Mouse (Mus musculus) NIH3T3 (cell line): ENCODE data around the gene Gm29609.

Experiments used
- DNase-seq: peaks from one replicate; pipeline ENCODE4 v3.0.0-alpha.2; 2012; ENCODE audit warnings: low read depth

Gm29609 gene

DNA sequence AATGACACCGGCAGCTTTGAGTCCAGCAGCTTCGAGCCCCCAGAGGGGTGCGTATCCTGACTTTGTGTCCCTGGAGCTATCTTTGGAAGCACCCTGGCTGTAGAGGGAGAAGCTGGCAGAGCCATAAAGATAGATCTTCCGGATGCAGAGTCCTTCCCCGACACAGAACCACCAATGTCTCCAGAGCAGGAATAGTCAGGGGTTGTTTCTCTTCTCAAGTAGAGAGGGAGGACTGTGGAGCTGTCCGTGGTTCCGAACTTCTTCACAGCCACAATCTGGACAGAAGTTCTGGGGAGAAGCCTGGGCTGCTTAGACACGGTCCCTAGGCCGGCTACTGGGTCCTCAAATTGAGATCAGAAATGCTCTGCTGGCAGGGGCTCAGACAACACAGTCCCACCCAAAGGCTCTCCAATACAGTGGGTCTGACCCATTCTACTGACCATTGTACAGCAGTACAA lies 40.7 kb downstream of the Gm29609 start:
- peak; percentile 68 for DNase-seq

DNA sequence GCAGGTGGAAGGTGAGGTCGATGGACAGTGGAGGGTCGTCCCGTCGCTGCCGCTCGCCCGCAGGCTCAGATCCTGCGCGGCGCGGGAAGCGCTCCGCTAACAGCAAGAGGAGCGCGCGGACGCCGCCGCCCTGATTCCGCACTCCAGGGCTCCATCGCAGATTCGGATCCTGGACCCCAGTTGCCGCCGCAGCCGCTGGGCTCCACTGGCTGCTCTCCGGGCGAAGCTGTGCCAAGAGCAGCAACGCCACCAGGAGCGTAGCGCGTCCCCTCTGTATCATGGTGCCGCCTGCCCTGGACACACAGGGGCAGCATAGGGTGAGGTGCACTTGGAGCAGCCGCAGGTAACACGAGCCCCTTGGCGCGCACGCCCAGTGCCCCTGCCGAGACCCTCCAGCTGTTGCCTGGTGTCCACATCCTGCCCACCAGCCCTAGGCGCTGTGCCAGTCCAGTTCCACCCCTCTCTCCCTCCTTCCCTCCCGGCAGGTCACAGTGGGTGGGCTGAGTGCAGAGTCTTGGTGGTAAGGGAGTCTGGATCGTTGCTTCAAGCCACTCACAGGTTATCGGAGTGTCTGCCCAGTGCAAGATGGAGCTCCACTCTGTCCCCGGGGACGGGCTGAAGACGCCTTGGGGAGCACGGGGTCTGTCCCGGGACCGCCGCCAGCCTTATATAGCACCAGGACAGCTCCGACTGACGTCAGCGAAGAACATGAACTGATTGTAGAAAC lies 41.3 kb downstream of the Gm29609 start, which contains the start of gene Ucn:
Gene Ucn (minus strand): TSS at position 589 of the 727 bp plus-strand sequence.
- no peak for DNase-seq

DNA sequence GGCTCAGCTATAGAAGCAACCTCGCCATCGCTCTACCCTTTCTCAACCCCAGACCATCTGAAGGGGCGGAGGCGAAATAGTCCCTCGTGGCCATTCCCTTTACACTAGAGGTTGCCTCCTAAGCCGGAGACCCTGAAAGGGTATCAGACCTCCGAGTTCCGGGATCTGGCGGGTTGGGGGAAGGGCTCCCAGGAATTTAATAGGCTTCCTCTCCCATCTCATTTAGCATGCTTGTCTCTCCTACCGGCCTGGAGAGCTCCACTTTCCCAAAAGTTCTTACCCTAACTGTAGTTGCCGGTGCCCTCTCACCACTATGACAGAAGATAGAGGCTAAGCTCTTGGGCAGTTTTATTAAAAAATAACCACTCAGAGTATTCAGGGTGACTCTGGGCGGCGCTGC lies 42.1 kb downstream of the Gm29609 start:
- no peak for DNase-seq

DNA sequence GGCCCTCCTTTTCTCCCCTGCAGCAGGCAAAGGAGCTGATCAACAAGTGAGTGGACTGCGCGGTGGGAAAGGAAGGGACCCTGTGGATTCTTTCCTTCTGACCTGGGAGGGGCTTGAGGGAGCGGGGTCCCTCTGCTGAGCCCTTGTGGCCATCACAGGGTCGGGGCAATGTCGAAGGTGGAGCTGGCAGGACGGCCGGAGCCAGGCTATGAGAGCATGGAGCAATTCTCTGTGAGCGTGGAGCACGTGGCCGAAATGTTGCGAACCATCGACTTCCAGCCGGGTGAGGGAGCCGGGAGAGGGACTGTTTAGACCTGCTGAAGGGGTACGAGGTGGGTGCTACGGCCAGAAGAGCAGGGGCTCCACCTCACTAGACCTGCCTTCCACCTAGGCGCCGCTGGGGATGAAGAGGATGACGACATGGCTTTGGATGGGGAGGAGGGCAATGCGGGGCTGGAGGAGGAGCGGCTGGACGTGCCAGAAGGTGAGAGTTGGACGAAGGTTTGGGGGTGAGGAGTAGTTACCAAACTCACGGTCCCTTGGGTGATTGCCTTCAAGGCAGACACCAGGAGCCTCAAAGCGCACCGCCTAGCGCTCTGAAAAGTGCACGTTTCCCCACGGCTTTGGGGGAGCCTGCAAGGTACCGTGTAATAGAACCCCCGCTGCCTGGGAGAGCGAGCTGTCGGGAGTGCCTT lies 42.8 kb downstream of the Gm29609 start:
- no peak for DNase-seq

GRCm38 (mm10) chr5:31126050-31126449 lies 53.7 kb downstream of the Gm29609 start:
- DNase-seq, result peak; percentile 32

DNA sequence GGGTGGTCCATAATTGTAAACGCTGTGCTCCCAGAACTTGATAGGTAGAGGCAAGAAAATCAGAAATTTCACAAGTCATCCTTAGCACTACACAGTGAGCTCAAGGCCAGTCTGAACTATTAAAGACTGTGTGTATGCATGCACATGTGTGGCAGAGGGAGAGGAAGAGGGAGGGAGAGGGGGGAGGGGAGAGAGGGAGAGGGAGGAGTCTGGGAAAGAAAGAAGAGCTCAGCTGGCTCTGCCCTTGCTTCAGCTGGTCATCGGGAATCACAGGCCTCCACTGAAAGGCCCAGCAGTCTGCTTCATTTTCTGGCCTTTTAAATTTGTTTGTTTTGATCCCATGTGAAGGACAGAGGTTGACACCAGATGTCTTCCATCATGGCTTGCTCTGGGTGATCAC lies 56.2 kb downstream of the Gm29609 start:
- DNase-seq, result peak; percentile 56

DNA sequence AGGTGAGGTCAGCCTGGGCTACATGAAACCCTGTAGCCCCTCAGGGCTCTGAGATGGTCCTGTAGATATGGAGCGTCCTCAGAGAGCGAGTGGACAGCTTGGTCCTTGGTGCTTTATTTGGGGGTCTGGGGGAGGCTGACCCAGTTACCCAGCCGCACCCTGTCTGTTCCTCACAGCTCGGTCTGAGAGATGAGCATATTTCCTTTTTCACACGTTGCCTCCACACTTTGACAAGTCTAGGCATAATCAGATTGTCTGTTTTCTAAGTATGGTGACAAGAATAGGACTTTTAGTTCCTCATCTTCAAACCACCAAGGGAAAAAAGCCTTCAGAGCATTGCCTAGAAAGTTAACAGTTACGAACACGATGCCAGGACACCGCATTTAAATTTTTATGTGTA lies 58.6 kb downstream of the Gm29609 start:
- no peak for DNase-seq

DNA sequence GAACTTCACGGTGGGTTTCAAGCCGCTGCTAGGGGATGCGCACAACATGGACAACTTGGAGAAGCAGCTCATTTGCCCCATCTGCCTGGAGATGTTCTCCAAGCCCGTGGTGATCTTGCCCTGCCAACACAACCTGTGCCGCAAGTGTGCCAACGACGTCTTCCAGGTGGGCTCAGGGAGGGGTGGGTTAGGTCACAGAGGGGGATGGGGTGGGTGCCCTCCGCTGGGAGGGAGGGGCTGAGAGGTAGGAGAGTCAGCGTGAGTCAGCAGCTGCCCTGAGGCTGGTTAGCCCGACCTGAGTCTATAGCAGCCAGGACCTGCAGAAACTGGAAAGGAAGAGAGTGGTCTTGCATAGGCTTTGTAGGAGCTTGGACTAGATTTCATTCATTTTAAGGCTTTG lies 62.8 kb downstream of the Gm29609 start:
- no peak for DNase-seq

DNA sequence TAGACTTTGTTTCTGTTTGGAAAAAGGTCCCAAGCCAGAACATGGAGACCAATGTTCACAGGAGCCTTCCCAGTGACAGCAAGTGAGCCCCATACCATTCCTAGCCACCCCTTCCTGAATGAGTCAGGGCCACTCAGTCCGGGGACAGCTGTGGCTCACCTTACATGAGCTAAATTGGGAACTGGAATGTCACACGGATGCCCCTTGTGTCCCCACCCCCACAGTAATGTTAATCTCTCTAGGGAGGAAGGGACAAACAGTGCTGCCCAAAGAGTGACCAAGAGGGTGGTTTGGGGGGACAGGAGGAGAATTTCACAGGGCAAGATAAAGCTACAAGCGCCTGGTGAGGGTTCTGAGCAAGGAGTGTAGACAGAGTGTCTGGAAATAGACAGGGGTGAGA lies 63.4 kb downstream of the Gm29609 start, which contains the start of gene Trim54:
Gene Trim54 (plus strand): TSS at position 359 of the 400 bp plus-strand sequence.
- DNase-seq, result no peak

DNA sequence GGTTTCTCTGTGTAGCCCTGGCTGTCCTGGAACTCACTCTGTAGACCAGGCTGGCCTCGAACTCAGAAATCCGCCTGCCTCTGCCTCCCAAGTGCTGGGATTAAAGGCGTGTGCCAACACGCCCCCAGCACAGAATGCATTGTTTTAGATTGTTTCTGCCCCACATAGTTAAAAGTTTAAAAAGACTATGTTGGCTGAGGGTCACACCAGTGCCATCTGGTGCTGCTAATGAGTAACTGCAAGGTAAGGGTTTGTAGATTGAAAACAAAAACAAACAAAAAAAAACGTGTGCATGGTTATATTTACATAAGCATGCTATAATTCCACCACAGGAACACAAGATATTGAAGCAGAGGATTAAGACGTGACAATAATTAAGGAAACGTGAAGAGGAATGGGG lies 68.9 kb downstream of the Gm29609 start:
- peak; percentile 73 for DNase-seq

DNA sequence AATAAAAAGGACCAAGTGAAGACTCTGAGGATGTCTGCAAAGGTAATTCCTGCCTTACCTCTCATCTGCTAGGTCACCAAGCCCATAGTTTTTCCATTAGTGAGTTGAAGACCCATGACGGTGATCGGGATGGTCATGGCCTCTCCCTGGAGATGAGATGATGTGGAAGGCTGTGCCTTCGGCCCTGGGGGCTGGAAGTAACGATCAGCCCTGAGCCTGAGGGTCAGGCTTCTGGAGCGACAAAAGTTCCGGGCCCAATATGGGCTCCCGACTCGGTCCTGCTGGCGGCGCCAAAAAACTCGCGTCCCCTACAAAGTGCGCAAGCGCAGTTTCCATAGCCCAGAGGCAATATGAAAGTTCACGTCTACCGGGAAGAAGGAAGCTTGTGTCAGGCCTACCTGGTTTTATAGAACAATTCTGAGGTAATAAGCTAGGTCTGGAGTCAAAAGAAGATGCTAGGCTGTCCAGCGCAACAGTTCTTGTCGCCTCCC lies 71.7 kb downstream of the Gm29609 start, which contains the start of gene Slc30a3:
Gene Slc30a3 (minus strand): TSS at position 238 of the 491 bp plus-strand sequence.
- DNase-seq, result no peak

- DNase-seq, result no peak
These were observed 73.8 kb downstream of the Gm29609 start, which contains the start of gene Dnajc5g for GRCm38 (mm10) chr5:31105814-31106335. Gene Dnajc5g (plus strand): TSS chr5:31106285.

DNA sequence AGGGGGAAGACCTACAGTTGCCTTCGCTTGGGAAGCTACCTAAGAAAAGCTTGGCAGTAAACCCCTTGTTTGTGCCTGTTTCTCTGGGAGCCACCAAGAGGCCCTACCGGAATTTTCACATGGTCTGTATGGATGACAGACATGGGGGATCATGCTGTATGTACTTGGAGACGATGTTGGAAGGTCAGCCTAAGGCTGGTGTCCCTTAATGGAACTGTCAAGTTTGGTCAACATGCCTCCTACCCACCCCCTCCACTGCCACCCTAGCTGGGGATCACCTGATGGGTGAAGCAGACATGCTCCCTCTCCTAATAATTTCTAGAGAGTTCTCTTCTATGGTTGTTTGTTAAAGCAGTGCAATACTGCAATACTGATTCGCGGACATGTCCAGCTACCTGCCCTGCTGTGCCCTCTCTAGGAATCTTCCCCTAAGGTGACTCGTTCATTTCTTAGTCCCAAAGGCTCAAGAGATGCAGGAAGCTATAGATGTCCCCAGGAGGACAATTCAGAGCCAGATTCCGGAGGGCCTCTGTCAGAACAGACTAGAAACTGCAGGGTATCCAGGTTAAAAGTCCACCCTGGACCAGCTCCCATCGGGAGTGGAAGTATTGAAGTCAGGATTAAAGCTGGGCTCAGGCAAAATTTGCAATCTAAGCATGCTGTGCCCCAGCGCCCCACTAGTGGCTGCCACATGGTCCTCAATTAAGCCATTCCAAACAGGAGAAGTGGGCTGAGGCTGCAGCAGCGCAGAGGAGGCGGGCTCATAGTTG lies 83.8 kb downstream of the Gm29609 start:
- no peak for DNase-seq

- no peak for DNase-seq
These were observed 84.7 kb downstream of the Gm29609 start for GRCm38 (mm10) chr5:31094799-31095691.
